Mouse (Mus musculus) telencephalon, adult 2 months (tissue): ENCODE measurements at regions not wholly inside any gene's neighbourhood (a gene's known extent, or its start where the extent isn't known, plus 50 kb on each side); places are given as distances from the start of the nearest gene placed in this dataset.

ENCODE experiments used
- DNase-seq: peaks from one replicate; pipeline ENCODE4 v3.0.0-alpha.2; 2011; ENCODE audit warnings: low read depth, low spot score

- no peak for DNase-seq
Measured at GRCm38 (mm10) chr10:71485063-71485762, 137.7 kb downstream of the Ipmk start.

- DNase-seq, result no peak
Measured at GRCm38 (mm10) chr10:71489791-71490190, 142.2 kb downstream of the Ipmk start.

DNA sequence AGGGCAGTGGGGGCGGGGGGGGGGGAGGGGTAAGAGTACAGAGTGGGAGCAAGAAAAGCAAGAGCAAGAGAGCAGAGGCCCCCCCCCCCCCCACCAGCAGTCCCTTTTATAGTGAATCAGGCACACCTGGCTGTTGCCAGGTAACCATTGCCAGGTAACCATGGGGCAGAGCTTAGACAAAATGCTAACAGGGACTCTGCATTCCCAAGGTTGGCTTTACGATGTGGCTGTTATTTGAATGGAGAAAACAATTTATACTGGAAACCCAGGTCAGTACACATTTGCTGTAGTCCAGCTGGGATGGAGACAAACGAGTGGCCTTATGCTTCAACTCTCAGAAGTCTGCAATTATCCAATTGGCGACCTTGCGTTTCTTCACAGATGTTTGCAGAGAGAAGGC, 154.5 kb downstream of the Ipmk start:
- DNase-seq, result no peak

DNA sequence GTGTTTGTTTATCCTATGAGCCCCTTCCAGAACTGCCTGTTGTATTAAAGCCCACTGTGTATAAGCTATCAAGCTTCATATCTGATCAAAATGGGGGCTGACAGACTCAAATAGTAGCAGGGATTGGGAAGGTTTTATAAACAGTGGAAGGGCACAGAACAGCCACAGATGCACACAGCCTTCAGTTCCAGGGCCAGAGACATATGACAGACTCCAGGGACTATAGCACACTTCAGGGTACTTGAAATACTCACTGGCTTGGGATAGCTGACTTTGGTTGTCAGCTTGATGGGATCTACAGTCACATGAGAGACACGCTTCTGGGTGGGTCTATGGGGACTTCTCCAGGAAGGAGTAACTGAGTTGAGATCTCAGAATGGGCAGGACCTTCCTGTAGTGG, 156.7 kb downstream of the Ipmk start:
- DNase-seq, result no peak

DNA sequence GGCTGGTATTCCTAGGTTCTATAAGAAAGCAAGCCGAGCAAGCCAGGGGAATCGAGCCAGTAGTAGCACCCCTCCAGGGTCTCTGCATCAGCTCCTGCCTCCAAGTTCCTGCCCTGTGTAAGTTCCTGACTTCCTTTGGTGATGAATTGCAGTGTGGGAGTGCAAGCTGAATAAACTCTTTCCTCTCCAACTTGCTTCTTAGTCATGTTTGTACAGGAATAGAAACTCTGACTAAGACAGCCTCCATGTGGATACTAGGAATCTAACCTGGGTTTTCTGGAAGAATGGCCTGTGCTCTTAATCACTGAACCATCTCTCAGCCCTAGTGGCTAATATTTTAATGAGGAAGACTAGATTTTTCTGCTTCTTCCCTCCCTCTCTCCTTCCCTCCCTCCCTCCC, 177.7 kb downstream of the Ipmk start:
- DNase-seq, result peak; percentile 28

DNA sequence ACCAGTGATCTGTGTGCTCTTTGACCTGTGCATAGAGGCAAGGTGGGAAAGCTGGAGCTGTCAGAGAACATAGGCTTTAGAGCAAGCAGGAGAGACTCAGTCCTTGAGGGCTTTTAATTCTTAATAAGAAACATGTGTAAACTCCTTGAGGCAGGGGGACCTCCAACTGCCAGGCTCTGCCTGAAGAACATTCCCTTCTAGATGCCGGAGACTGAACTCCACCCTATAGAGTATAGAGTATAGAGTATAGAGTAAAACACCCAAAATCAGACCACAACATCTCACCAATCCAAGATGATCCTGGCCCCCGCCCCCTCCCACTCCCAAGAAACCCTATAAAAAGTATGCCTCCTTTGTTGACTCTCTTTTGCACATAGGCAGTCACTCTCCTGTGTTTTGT, 186.2 kb downstream of the Ipmk start:
- DNase-seq, result no peak

DNA sequence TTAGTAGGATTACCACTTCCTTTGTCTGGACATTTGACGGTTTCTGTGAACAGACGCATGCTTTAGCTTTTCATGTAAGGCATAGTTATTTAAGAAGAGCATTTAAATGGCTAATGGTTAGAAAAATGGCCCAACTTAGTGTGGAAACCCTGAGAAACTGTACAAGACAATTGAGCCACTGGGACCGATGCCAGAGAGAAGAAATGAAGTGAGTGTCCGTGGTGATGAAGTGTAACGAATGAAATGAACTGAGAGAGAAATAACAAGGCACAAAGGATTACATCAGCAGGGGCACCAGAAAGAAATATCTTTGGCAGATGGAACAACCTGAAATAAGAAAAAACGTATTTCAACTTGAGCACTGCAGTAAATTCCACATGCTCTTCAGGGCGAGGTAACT, 197.9 kb downstream of the Ipmk start:
- DNase-seq, result no peak

GRCm38 (mm10) chr10:71546507-71546906, 198.9 kb downstream of the Ipmk start:
- DNase-seq, result no peak

DNA sequence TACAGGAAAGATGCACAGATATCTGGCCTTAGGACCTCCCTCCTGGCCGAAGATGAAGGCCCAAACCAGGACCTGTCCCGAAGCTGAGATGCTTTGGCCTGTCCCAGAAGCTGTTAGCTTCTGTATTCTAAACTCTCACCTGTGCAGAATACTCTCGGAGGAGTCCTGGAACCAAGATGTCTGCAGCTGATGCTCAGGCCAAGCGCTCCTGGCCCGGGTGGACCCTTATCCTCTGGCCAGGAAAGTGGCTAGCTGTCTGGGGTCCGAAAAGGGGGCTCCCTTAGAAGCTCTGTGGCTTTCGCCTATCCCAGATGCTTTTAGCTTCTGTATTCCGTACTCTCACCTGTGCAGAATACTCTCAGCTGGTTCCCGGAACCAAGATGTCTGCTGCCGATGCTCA, 236.2 kb downstream of the Ipmk start:
- no peak for DNase-seq

DNA sequence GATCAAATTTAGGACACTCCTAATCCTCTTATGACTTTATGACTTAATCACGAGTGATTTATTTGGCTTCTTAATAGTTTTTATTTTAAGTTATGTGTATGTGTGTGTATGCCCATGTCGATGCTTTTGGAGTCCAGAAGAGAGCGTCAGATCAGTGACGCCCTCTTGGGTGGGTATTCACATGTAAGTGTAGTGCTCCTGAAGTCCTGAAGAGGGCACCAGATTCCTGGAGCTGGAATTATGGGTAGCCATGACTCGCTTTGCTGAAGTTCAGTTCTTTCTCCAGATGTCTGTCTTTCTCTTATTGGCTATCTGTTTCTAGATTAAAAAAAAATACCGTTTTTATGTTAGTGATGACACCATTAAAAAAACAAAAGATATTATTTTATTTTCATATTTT, 251.0 kb downstream of the Ipmk start:
- DNase-seq, result no peak

- no peak for DNase-seq
Measured at GRCm38 (mm10) chr10:71613736-71614135, 266.2 kb downstream of the Ipmk start.

DNA sequence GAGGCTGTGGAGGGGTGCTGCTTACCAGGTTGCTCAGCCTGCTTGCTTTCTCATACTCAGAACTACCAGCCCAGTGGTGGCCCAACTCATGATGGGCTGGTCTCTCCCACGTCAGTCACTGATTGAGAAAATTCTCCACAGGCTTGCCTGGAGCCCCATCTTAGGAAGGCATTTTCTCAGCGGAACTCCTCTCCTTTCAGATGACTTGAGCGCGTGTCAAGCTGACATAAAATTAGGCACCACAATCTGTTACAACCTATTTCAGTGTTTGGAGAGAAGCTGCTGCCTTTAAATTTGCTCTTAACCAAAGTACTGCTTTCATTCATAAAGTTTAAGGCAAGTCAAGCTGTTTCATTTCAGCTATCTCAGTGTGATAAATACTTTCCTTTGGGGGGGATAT, 269.6 kb downstream of the Ipmk start:
- DNase-seq, result peak; percentile 59

DNA sequence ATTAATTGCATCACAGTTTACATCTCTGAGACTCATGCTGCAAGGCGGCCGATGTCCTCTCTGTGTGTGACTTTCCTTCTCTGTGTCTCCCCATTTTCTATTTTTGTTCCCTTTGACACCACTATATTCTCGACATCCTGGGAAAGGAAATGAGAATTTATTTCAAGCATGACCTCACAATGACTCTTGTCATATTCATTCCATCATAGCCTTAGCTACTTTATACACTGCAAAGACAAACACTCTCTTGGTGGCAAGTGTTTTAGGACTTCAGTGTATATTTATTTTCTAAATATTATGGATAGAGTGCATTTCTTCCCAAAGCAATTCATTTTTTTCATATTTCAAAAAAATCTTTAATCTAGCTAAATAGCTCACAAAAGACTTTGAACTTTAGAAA, 298.5 kb downstream of the Ipmk start:
- DNase-seq, result no peak

DNA sequence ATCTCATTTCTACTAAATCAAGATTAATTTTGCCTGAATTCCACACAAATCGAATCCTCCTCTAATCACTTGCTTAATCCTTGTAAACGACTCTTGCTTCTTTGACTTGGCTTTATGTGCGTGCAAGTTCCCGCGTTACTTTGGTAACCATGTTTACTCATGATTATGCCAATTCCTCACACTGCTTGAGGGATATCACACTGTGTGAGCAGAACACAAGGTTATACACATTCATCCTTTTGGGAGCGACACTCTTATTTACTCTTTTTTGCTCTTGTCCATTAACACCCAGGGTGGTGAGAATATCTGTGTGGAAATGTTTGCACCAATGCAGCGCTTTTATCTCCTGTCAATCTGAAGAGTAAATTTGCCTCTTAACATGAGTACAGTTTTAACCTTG, 310.0 kb downstream of the Ipmk start:
- no peak for DNase-seq

DNA sequence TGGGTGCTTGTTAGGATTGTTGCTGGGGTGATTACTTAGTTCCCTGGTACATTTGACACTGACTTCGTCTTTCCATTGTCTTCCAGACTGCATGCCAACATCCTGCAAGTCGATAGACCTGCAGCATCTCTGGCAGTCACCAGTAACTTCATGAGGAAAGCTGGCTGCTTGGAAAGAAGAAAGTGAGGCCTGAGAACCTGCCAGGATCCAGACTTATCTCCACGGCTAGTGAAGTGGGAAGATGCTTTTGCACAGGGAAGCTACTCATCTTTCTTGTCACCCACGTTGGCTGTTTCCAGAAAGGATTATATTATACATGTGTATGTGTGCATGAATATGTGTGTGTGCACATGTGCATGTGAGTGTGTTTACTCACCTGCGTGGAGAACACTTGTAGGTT, 316.0 kb downstream of the Ipmk start:
- DNase-seq, result peak; percentile 28

DNA sequence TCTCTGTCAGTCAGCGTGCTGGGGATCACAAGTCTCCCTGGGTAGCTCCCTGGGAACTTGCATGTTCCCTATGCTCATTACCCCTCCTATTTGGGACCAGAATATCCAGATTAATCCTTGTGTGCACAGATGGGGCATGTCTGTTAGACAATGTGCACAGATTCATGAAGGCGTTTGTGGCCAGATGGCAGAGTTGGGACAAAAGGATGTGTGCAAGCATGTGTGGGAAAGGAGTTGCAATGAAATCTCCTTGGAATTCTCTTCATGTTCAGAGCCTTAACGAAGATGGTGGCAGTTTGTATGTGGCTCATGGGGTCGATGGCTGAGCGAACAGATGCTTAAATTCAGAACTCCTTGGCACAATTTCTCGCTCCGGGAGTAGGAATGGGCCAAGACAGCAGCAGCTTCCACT, 319.6 kb downstream of the Ipmk start:
- DNase-seq, result peak; percentile 78

GRCm38 (mm10) chr10:71679240-71679639, 331.7 kb downstream of the Ipmk start:
- no peak for DNase-seq

DNA sequence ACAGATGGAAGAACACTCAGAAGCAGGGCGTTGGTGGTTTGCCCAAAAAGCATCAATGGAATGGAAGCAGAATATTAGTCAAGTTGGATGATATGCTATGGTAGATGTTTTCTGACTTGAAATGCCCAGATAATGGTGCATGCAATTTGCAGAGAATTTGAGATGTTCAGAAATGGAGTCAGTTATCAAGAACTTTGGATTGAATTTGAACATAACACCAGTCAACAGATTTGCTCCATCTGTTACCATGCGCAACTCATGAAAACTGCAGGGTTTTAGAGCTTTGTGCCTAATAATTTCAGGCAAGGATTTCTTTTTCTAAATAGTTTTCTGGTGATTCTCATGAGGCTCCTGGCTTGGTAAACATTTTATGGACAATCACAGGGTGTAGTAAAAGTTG, 365.9 kb downstream of the Ipmk start:
- DNase-seq, result peak; percentile 10

DNA sequence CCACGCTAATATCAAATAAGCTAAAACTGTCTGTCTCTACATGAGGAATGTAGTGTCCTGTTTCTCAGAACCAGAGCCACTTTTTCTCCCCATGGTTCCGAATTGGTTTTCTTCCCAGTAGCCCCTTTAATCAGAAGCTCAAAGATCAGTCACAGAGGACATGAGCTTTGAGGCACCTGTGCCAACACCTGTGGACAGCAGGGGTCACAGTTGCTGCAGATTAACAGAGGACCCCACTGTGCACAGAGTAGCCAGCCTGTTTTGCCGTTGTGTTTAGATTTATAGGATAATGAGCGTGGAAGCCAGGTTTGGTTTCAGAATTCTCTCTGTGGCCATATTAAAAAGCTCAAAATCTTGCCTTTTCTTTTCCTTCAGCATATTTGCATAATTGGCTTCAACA, 380.2 kb downstream of the Ipmk start:
- no peak for DNase-seq

DNA sequence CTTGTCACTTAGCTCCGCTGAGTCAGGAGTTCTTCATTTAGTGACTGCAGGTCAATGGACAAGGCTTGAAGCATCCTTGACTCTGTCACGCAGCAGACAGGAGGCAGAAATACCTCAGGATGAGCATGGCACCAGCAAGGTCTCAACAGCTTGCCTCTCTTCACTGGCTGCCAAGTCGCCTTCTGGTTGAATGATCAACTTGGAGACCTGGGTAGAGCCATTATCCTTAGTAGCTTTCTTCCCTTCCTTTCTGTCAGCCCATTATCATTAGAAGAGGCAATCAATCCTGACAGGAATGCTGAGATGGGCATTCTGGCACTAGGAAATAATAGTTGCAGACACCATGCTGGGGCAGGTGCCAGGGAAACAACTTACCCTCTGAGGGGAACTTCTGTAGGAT, 386.3 kb downstream of the Ipmk start:
- no peak for DNase-seq

- no peak for DNase-seq
Measured at GRCm38 (mm10) chr10:71734481-71734880, 386.9 kb downstream of the Ipmk start.

DNA sequence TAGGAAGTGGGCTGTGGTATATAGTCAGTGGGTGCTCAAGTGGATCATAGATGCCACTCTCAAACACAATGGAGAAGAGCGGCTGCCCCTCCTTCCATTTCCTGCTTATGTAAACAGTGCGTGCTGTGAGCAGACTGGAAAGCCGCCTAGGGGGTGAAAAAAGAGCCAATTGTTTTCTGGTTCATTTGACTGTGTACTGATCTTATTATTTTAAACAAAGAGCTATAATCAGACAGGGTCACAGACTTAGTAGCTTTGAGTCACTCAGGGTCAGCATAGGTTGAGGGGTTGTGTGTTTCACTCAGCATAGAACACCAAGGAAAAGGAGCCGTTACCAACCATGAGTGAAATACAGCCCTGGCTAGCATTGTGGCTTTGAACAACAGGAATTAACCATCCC, 390.7 kb downstream of the Ipmk start:
- DNase-seq, result no peak

DNA sequence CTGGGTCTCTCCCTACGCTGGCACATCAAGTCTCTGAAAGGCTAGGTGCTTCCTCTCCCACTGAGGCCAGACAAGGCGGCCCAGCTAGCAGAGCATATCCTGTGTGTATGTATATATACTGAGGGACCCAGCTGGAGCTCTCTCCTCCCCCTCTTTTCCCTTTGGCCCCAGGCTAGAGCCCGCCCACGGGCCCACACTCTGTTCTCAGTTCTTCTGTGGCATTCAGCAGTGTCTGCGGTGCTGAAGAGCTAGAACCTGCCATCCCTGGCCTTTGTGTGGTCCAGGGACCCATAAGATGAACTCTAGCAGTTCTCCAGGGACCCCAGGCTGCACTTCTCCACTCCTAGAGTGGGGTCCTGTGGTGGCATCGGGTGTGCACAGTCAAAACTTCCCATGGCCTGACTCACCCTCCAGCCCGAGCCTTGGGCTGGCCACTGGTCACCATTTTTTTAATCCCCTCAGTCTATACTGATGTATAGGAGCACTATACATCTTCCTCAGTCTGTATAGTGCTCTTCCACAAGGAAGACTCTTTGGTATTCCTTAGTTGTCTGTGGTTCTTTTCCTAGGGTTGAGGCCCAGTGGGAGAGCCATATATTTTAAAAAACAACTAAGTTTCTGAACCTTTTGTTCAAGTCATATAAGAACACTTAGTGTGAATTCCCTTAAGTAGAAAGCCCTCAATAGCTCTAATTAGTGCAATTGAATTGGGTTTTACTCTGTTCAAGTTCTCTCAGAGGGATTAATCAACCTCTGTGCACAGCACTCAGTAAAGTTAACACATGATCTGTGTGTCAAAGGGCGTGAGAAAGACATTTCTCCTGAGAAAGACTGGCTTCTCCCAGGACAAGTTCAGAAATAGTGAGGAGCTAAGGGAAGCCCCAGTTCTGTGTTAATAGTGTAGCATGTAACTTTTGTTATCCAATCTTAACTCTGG, 401.3 kb downstream of the Ipmk start:
- no peak for DNase-seq
